Mouse (Mus musculus): ENCODE measurements around the gene Acsm3.

GRCm38 (mm10) chr7:119744321-119744720, 16.4 kb upstream of the Acsm3 start:
- TF ChIP-seq MXI1 (IDR thresholded peaks at IDR 0.05; ENCODE audit: low read depth, low read length) = no peak
- TF ChIP-seq GATA1 (IDR thresholded peaks at IDR 0.05; ENCODE audit: low read depth, low read length) = no peak
- no peak for TF ChIP-seq ZNF384 (IDR thresholded peaks at IDR 0.05; ENCODE audit: low read depth, low read length)
- no peak for TF ChIP-seq CTCF (IDR thresholded peaks at IDR 0.05 in 2 of 3, conservative IDR thresholded peaks at IDR 0.05 in 1 of 3; ENCODE audit: control insufficient read depth in 1 of 3, insufficient read depth in 1 of 3, low read depth in 2 of 3, low read length in 3 of 3, poor library complexity in 1 of 3, severe bottlenecking in 1 of 3)
- TF ChIP-seq CHD1 (IDR thresholded peaks at IDR 0.05; ENCODE audit: low read depth, low read length) = no peak
- no peak for TF ChIP-seq USF1 (IDR thresholded peaks at IDR 0.05; ENCODE audit: low read depth, low read length)
- no peak for TF ChIP-seq TCF12 (IDR thresholded peaks at IDR 0.05; ENCODE audit: low read depth, low read length)
- TF ChIP-seq ELF1 (IDR thresholded peaks at IDR 0.05; ENCODE audit: low read depth, low read length) = no peak
- TF ChIP-seq POLR2A (IDR thresholded peaks at IDR 0.05; ENCODE audit: control insufficient read depth in 1 of 2, insufficient read depth in 1 of 2, low read depth in 1 of 2, low read length in 2 of 2, poor library complexity in 1 of 2) = no peak
- no peak for TF ChIP-seq HCFC1 (IDR thresholded peaks at IDR 0.05; ENCODE audit: low read depth, low read length)
- TF ChIP-seq RCOR1 (IDR thresholded peaks at IDR 0.05; ENCODE audit: low read depth, low read length) = no peak
- TF ChIP-seq ZC3H11A (IDR thresholded peaks at IDR 0.05; ENCODE audit: low read depth, low read length) = no peak

Data from MEL (cell line).